Mouse (Mus musculus): ENCODE results near the gene Pcdh7. TPM values are rescaled to one million over a fixed set of nuclear protein-coding genes. Genes with fewer than 3 reads are reported as not detected.

Gene Pcdh7
- total and polyA plus RNA-seq, 3 experiments, result not detected

DNA sequence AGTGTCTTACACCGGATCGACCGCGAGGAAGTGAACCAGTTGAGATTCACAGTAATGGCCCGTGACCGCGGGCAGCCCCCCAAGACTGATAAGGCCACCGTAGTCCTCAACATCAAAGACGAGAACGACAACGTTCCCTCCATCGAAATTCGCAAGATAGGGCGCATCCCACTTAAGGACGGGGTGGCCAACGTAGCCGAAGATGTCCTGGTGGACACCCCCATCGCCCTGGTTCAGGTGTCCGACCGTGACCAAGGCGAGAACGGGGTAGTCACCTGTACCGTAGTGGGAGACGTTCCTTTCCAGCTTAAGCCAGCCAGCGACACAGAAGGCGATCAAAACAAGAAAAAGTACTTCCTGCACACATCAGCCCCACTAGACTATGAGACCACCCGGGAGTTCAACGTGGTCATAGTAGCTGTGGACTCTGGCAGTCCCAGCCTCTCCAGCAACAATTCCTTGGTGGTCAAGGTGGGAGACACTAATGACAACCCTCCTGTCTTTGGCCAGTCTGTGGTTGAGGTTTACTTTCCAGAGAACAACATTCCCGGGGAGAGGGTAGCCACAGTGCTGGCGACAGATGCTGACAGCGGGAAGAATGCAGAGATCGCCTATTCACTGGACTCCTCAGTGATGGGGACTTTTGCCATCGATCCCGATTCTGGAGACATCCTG is 2.6 kb downstream of the Pcdh7 start:
- Histone ChIP-seq H3K27me3 (ENCODE audit: control insufficient read depth in 1 of 2, insufficient read depth in 2 of 2, low read length in 2 of 2) (no peaks in the 10 kb centered on the region), H3K79me2 (ENCODE audit: control insufficient read depth, insufficient read depth, low read length, poor library complexity) (no peaks in the 10 kb centered on the region), H3K27ac (ENCODE audit: control insufficient read depth, low read depth, low read length) (no peak overlapping the region), H3K9ac (ENCODE audit: control insufficient read depth, low read depth, low read length, poor library complexity, severe bottlenecking) (no peak overlapping the region), H3K36me3 (ENCODE audit: control insufficient read depth in 1 of 2, insufficient read depth in 2 of 2, low read length in 2 of 2) (no peaks in the 10 kb centered on the region), H3K4me1 (ENCODE audit: control insufficient read depth in 1 of 2, insufficient read depth in 2 of 2, low read length in 2 of 2) (no peaks in the 10 kb centered on the region), H3K9me3 (replicated peaks; ENCODE audit: insufficient read depth, low read length) (no peaks in the 10 kb centered on the region), H3K4me3 (ENCODE audit: control insufficient read depth in 1 of 2, insufficient read depth in 1 of 2, low read depth in 2 of 2, low read length in 2 of 2) (no peak overlapping the region)
- DNase-seq (ENCODE audit: low read depth, low spot score), result no peak
- no peak for TF ChIP-seq USF2 (IDR thresholded peaks at IDR 0.05; ENCODE audit: borderline replicate concordance in 1 of 2, insufficient read depth in 1 of 2, low read depth in 1 of 2, low read length in 2 of 2)
- TF ChIP-seq ETS1 (IDR thresholded peaks at IDR 0.05; ENCODE audit: low read depth, low read length), result no peak
- TF ChIP-seq RCOR1 (IDR thresholded peaks at IDR 0.05; ENCODE audit: low read depth, low read length), result no peak
- TF ChIP-seq ZKSCAN1 (IDR thresholded peaks at IDR 0.05; ENCODE audit: low read depth, low read length), result no peak
- TF ChIP-seq GATA1 (IDR thresholded peaks at IDR 0.05; ENCODE audit: low read depth, low read length), result no peak
- no peak for TF ChIP-seq HCFC1 (IDR thresholded peaks at IDR 0.05; ENCODE audit: low read depth, low read length)
- no peak for TF ChIP-seq CTCF (IDR thresholded peaks at IDR 0.05 in 2 of 3, conservative IDR thresholded peaks at IDR 0.05 in 1 of 3; ENCODE audit: control insufficient read depth in 1 of 3, insufficient read depth in 1 of 3, low read depth in 2 of 3, low read length in 3 of 3, poor library complexity in 1 of 3, severe bottlenecking in 1 of 3)
- TF ChIP-seq MAFK (IDR thresholded peaks at IDR 0.05; ENCODE audit: borderline replicate concordance, low read depth, low read length), result no peak
- TF ChIP-seq MXI1 (IDR thresholded peaks at IDR 0.05; ENCODE audit: low read depth, low read length), result no peak
- no peak for TF ChIP-seq MYC (IDR thresholded peaks at IDR 0.05; ENCODE audit: low read depth, low read length)
- no peak for TF ChIP-seq POLR2AphosphoS2 (IDR thresholded peaks at IDR 0.05; ENCODE audit: low read length)
- TF ChIP-seq E2F4 (IDR thresholded peaks at IDR 0.05; ENCODE audit: borderline replicate concordance, low read depth, low read length), result no peak
- TF ChIP-seq MAX (IDR thresholded peaks at IDR 0.05; ENCODE audit: low read length), result no peak
- no peak for TF ChIP-seq CHD1 (IDR thresholded peaks at IDR 0.05; ENCODE audit: low read depth, low read length)
- TF ChIP-seq RAD21 (IDR thresholded peaks at IDR 0.05; ENCODE audit: low read depth, low read length), result no peak
- no peak for TF ChIP-seq NRF1 (IDR thresholded peaks at IDR 0.05; ENCODE audit: insufficient read depth, low read depth, low read length, poor library complexity, severe bottlenecking)

GRCm38 (mm10) chr5:57721148-57721712 is 3.5 kb downstream of the Pcdh7 start:
- H3K4me3 ChIP-seq (ENCODE audit: control insufficient read depth in 1 of 2, insufficient read depth in 1 of 2, low read depth in 2 of 2, low read length in 2 of 2), result no peak overlapping the region
- TF ChIP-seq ZC3H11A (IDR thresholded peaks at IDR 0.05; ENCODE audit: low read depth, low read length) (no peak), MYB (IDR thresholded peaks at IDR 0.05; ENCODE audit: low read depth, low read length) (no peak), USF1 (IDR thresholded peaks at IDR 0.05; ENCODE audit: low read depth, low read length) (no peak), RCOR1 (IDR thresholded peaks at IDR 0.05; ENCODE audit: low read depth, low read length) (no peak), EP300 (IDR thresholded peaks at IDR 0.05; ENCODE audit: low read depth in 1 of 2, low read length in 2 of 2) (no peak), POLR2A (IDR thresholded peaks at IDR 0.05; ENCODE audit: control insufficient read depth in 1 of 2, insufficient read depth in 1 of 2, low read depth in 1 of 2, low read length in 2 of 2, poor library complexity in 1 of 2) (no peak), CHD2 (IDR thresholded peaks at IDR 0.05; ENCODE audit: low read length) (no peak), NELFE (IDR thresholded peaks at IDR 0.05; ENCODE audit: low read depth, low read length) (no peak), JUND (IDR thresholded peaks at IDR 0.05; ENCODE audit: low read depth, low read length) (no peak), MAZ (IDR thresholded peaks at IDR 0.05; ENCODE audit: low read depth, low read length) (no peak), POLR2AphosphoS5 (IDR thresholded peaks at IDR 0.05; ENCODE audit: borderline replicate concordance, low read depth, low read length) (no peak), GATA1 (IDR thresholded peaks at IDR 0.05; ENCODE audit: low read depth, low read length) (no peak), ZNF384 (IDR thresholded peaks at IDR 0.05; ENCODE audit: low read depth, low read length) (no peak), CHD1 (IDR thresholded peaks at IDR 0.05; ENCODE audit: low read depth, low read length) (no peak), CTCF (IDR thresholded peaks at IDR 0.05 in 2 of 3, conservative IDR thresholded peaks at IDR 0.05 in 1 of 3; ENCODE audit: control insufficient read depth in 1 of 3, insufficient read depth in 1 of 3, low read depth in 2 of 3, low read length in 3 of 3, poor library complexity in 1 of 3, severe bottlenecking in 1 of 3) (no peak), TBP (IDR thresholded peaks at IDR 0.05; ENCODE audit: low read depth, low read length) (no peak), SIN3A (IDR thresholded peaks at IDR 0.05; ENCODE audit: low read length) (no peak), ELF1 (IDR thresholded peaks at IDR 0.05; ENCODE audit: low read depth, low read length) (no peak), MAX (IDR thresholded peaks at IDR 0.05; ENCODE audit: low read length) (no peak), POLR2AphosphoS2 (IDR thresholded peaks at IDR 0.05; ENCODE audit: low read length) (no peak)
- H3K9ac ChIP-seq (ENCODE audit: control insufficient read depth, low read depth, low read length, poor library complexity, severe bottlenecking), result no peak overlapping the region
- no peaks in the 10 kb centered on the region for H3K79me2 ChIP-seq (ENCODE audit: control insufficient read depth, insufficient read depth, low read length, poor library complexity)
- DNase-seq (ENCODE audit: low read depth, low spot score), result no peak
- H3K27me3 ChIP-seq (ENCODE audit: control insufficient read depth in 1 of 2, insufficient read depth in 2 of 2, low read length in 2 of 2), result no peaks in the 10 kb centered on the region
- H3K4me1 ChIP-seq (ENCODE audit: control insufficient read depth in 1 of 2, insufficient read depth in 2 of 2, low read length in 2 of 2), result no peaks in the 10 kb centered on the region
- no peaks in the 10 kb centered on the region for H3K36me3 ChIP-seq (ENCODE audit: control insufficient read depth in 1 of 2, insufficient read depth in 2 of 2, low read length in 2 of 2)
- no peak overlapping the region for H3K27ac ChIP-seq (ENCODE audit: control insufficient read depth, low read depth, low read length)
- H3K9me3 ChIP-seq (replicated peaks; ENCODE audit: insufficient read depth, low read length), result no peaks in the 10 kb centered on the region

All from MEL (cell line).